Mouse (Mus musculus) cerebellum, adult 9-10 months (tissue): Measurements from ENCODE around the gene Ppid.
"Not testable (repeated sequence)": the region's sequence is repeated elsewhere in the genome, so short reads cannot be mapped to it uniquely, and the experiment has no call there.

Experiments
- DNase-seq: peaks from one replicate; pipeline ENCODE4 v3.0.0; 2022

The Ppid gene

DNA sequence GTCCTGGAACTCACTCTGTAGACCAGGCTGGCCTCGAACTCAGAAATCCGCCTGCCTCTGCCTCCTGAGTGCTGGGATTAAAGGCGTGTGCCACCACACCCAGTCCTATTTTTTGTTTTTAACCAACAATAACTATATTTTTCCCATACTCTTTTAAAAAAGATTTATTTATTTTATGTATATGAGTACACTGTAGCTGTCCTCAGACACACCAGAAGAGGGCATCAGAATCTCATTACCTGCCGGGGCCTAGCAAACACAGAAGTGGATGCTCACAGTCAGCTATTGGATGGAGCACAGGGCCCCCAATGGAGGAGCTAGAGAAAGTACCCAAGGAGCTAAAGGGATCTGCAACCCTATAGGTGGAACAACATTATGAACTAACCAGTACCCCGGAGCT is 17.8 kb upstream of the Ppid start:
- DNase-seq: not testable (repeated sequence)

DNA sequence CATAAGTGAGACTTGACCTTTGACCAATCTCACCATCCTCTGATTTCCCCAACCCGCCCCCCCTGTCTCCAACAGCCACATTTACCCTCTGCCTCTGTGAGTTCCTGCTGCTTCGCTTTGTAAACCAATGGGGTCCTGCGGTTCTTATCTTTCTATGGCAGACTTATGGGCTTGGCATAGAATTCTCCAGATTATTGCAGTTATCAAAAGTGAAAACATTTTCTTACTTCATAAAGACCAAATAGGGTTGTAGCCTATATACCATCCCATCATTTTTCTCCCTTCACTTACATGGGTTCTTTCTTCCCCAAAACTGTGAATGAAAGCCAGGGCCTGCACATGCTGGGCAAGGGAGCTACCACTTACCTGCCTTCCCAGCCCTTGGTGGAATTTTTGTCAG is 16.8 kb upstream of the Ppid start:
- DNase-seq: no peak

- DNase-seq: no peak
These were observed 15.3 kb upstream of the Ppid start for GRCm38 (mm10) chr3:79575576-79576467.

GRCm38 (mm10) chr3:79576468-79576816 is 14.7 kb upstream of the Ppid start:
- DNase-seq: no peak

GRCm38 (mm10) chr3:79576865-79577264 is 14.3 kb upstream of the Ppid start:
- DNase-seq: no peak

GRCm38 (mm10) chr3:79577606-79578005 is 13.5 kb upstream of the Ppid start:
- no peak for DNase-seq

GRCm38 (mm10) chr3:79578164-79578563 is 13.0 kb upstream of the Ppid start:
- DNase-seq: no peak

DNA sequence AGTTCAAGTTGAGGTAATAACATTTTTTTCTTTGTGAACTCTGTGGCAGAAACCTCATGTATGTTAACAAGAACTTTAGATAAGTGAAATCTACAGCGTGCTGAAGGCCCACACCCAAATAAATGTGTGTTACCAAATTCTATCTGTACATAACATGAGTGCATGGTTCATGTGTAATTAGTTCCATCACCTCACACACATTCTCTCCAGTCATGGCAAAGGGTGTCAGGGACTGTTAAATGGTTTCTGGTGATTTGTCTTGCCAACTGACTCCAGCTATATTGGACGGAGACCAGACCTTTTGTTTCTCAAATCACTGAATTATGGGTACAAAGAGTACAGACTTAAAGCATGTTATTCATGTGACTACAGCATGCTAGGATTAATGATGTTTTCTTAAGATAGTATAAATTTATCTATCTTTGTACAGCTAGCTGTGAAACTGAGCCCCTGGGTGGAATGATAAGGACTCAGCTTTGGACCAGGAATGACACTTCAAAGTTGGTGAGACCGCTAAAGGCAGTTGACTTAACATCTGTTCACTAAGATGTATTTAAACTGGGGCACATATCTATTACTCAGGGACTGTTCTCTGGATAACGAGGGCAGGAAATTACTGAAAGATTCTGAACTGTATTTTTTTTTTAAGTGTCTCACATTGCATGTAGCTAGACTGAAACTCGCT is 11.1 kb upstream of the Ppid start:
- no peak for DNase-seq

GRCm38 (mm10) chr3:79586804-79587203 is 4.3 kb upstream of the Ppid start:
- peak; percentile 95 for DNase-seq

DNA sequence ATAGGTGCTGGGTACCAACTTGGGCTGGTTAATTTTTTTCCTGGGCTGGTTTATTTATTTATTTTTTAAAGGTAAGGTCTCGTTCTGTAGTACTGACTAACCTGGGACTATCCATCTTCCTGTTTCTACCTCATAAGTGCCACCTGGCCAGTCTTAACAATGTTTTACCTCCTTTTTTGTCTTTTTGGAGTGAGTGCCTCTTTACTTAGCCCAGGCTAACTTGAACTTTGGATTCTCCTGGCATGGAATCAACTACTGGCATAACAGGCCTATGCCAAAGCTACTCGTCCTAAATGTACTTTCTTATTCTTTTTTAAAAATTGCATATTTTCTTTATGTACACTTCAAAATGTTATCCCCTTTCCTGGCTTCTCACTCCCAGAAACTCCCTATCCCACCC is 1.5 kb upstream of the Ppid start:
- no peak for DNase-seq

- peak; percentile 31 for DNase-seq
These were observed 790 bp downstream of the Ppid start for GRCm38 (mm10) chr3:79591793-79592471.

GRCm38 (mm10) chr3:79595468-79595867 is 4.3 kb downstream of the Ppid start:
- no peak for DNase-seq

DNA sequence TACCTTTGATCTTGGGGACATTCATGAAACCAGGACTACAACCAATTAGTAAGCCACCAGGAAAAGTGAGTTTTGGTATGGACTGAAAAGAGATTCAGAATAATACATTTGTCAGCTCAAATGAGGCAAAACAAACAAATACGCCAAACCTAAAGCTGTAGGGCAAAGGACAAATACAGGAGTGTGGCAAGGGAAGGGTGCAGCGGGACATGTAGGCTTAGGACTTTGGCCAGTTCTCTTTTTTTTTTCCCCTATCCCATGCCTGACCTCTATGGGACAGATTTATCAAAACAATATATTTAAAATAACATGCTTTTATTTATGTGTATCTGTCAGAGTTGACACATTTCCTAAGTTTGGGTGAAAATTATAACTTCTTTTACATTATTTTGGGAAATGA is 18.7 kb downstream of the Ppid start:
- DNase-seq: no peak

DNA sequence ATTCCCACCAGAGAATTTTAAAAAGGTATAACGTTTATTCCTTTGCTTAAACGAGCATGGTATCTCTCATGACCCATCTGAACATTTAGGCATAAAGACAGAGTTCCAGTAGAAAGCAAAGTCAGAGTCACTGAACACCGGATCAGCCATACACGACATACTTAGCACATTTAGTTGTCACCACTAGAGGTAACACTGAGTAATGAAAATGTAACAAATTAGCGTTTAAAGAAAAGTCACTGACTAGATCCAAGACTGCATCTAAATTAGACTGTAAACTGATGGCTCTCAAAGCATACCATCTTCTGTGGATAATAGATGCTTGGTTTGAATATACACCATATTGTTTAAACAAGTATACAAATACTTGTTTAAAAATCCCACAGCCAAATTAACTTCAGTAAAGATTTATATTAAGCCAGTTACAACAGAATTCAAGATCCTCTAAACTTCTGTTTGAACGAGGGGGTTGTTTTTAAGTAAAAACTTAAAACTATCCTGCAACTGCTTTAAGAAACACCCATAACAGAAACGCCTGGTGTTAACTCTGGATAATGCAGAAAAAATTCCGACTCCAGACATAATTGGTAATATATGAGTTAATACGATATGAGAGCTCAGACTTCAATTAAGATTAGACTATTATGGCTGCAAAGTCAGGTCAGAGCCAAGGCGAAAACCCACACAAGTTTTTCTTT is 36.5 kb downstream of the Ppid start:
- peak; percentile 21 for DNase-seq

GRCm38 (mm10) chr3:79628182-79628560 is 37.0 kb downstream of the Ppid start:
- DNase-seq: no peak

DNA sequence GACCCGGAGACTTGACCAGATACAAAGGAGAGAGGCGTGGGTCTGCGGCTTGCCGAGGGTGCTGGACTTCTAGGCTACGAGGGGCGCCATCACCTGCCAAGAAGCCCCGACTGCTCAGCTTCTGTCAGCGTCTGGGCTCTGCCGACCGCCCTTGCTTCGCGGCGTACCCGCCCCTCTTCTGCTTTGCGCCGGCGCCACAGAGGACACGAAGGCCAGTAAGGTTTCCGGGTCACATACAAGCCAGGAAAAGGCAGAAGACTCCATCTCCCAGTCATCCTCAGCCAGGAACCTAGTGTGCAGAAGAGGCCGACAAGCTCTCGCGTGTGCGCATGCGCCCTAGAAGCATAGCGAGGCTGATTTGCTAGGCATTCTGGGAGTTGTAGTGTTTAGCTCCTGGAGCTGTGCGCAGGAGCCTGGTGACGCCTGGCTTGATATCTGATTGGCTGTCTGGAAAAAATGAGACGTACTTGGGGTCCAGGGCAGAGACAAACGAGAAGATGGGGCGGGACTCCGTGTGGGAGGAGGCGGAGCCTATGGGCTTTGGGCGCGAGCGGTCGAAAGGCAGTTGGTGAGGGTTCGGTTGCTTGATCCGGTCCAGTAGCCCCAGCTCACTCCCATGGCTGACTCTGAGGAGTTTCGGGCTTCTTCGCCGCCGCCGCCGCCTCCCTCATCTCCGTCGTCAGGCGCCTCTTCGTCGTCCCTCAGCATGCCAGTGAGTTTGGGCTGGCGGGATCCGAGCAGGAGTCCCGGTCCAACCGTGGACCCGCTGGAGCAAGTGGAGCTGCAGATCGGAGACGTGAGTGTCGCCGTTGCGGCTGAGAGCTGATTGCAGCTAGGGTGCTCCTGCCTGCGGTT is 37.6 kb downstream of the Ppid start, which contains the start of gene 4930579G24Rik:
Gene 4930579G24Rik (plus strand): TSS at position 519 of the 855 bp plus-strand sequence.
- DNase-seq: peak; percentile 99

- DNase-seq: peak; percentile 92
These were observed 38.2 kb downstream of the Ppid start, which contains the start of gene Etfdh for GRCm38 (mm10) chr3:79629416-79629730. Gene Etfdh, minus strand, starts transcription at chr3:79629500.

DNA sequence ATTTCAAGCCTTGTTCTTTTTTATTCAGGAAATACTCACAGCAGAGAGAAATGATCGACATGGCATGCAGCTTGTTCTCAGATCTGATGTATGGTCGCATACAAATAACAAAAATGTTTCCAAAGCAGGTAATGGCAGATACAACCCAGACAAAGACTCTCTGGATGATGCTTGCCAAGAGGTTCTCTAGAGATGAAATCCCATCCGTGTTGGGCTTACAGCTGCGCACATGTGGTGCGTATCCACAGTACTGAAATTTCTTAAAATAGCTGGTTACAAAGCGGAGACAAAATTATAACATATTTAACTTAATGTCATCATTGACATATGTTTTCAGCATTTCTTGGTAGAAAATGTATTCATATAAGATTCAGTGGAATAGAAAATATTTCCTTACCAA is 61.0 kb downstream of the Ppid start:
- DNase-seq: no peak
